Mouse (Mus musculus): ENCODE data around the gene Hbb-bh1.
"Not testable (repeated sequence)": the region's sequence is repeated elsewhere in the genome, so short reads cannot be mapped to it uniquely, and the experiment has no call there.

Gene Hbb-bh1

DNA sequence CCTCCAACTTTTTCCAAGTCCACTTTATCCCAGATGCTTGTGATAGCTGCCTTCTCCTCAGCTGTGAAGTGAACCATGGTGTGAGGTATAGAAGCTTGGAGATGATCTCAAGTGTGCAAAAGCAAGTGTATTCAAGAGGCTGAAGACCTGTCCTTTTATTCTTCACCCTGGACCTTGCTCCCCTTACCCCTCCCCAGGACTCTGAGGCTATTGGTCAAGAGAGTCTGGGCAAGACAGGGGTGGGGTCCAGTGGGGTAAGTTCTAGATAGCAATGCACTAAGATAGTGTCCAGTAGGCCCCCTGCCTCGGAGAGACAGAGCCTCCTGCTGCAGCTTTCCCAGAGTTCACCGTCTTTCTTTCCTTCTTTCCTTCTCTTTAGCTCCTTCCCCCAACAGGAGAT, at the start of gene Hbb-bh1:
Gene Hbb-bh1 (minus strand): TSS at position 131 of the 400 bp plus-strand sequence.
- no peak for DNase-seq

GRCm38 (mm10) chr7:103886152-103886551, 43.2 kb upstream of the Hbb-bh1 start, which contains the start of gene Olfr66:
TSS of gene Olfr66 (minus strand) at chr7:103886252.
- DNase-seq = no peak

DNA sequence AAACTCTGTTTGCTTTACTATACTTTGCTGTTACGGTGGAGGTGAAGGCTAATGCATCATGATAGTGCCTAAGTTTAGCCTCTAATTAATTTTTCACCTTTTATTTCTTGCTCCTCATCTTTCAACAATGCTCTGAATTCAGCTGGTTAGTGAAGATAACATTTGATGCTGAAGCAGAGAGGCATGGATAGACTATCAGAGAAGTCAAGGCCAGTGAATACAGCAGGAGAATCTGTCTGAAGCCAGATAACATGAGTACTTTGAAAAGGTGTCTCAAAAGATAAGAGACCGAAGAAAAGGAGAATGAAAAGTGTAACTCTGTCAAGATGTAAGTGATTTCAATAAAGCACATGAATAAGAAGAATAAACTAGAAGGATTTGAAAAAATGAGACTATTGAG, 34.1 kb upstream of the Hbb-bh1 start:
- DNase-seq = no peak

- no peak for DNase-seq
Measured at GRCm38 (mm10) chr7:103874451-103874850, 31.5 kb upstream of the Hbb-bh1 start.

- no peak for DNase-seq
Measured at GRCm38 (mm10) chr7:103873064-103873463, 30.1 kb upstream of the Hbb-bh1 start.

DNA sequence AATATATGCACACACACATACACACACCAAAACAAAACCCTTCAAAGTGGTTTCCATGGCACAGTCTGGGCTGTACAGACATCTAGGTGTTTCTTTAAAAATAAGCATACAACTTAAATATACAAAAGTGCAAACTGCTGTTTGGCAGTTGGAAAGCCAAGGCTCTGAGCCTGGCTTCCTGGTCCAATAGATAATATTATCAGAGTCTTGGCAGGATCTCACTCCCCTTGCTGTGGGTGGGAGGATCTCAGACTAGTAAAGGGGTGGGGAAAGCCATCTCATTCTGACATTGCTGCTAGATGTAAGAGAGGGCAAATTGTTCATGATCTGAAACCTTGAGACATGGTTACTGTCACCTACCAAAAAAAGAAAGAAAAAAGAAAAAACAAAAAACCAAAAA, 27.7 kb upstream of the Hbb-bh1 start:
- no peak for DNase-seq

DNA sequence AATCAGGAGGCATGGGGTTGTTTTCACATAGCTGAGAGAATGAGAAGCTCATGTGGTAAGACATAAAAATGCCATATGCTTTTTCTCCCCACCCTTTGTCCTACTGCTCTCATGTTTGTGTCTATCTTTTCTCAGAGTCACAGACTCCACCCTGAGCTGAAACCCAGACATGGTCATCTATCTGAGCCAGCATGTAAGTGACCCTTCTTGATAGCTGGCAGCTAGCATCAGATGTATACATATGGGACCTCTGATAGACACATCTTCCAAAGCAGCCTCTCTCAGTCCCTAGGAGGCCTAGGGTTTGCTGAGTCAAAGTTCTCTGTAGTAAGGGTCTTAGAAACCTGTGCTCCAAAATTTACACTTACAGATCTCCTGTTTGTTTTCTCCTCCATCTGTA, 22.8 kb upstream of the Hbb-bh1 start:
- no peak for DNase-seq

DNA sequence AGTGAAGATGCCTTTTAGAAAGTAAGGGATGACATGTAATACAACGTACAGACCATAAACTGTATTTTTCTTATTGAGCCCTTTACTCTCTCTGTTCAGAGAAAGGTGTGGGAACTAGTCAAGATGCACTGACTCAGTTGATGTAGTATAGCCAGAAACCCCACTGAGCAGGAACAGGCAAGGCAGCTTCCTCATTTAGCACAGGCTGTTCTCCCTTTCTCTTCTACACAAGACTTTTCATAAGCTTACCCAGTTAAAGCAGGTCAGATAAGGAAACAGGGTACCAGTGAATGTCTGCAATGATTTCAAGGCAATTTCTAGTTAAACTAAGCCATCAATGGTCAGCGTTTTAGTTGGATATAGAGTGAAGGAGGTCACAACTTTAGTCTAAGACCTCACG, 18.6 kb upstream of the Hbb-bh1 start:
- DNase-seq = no peak

DNA sequence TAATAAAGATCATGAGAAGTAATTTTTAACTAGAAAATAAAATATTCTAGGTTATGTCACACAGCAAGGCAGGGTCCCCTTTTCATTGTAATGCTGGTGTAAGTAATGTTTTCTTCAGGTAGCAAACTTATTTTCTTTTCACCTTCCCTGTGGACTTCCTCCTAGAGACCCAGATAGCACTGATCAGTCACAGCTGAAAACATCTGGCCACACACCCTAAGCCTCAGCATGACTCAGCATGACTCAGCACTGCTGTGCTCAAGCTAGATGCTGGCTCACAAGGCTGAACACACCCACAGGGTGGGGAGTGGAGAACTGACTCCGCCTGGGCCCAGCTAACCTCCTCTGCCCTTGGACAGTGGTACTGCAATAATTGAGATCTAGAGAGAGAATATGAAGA, 17.9 kb upstream of the Hbb-bh1 start:
- no peak for DNase-seq

GRCm38 (mm10) chr7:103859076-103859475, 16.1 kb upstream of the Hbb-bh1 start:
- DNase-seq = no peak

DNA sequence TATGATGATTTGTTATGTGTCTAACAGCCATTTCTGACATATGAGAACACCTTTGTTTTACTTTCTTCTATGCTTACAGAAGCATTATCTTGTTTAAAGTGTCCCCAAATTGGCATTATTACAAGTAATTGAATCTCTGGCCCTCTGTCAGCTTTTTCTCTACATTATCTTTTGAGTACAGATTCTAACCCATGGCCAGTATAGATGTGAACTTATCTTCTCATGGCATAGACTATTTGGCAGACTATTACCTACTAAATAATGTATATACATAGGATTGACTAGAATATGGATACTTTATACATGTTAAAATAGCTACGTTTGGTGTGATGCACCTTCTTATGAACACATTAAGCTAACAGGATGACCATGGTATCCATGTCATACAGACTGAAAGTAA, 11.7 kb upstream of the Hbb-bh1 start:
- DNase-seq = no peak

- DNase-seq = no peak
Measured at GRCm38 (mm10) chr7:103853090-103853489, 10.1 kb upstream of the Hbb-bh1 start, which contains the start of gene Hbb-y. TSS of gene Hbb-y (minus strand) at chr7:103853216.

GRCm38 (mm10) chr7:103844525-103845325, 1.8 kb upstream of the Hbb-bh1 start:
- no peak for DNase-seq

- DNase-seq = no peak
Measured at GRCm38 (mm10) chr7:103840268-103840667, 2.7 kb downstream of the Hbb-bh1 start, which contains the start of gene Hbb-bh2. TSS of gene Hbb-bh2 (minus strand) at chr7:103840520.

- no peak for DNase-seq
Measured at GRCm38 (mm10) chr7:103827808-103828207, 15.2 kb downstream of the Hbb-bh1 start, which contains the start of gene Hbb-bs. TSS of gene Hbb-bs (minus strand) at chr7:103828096.

DNA sequence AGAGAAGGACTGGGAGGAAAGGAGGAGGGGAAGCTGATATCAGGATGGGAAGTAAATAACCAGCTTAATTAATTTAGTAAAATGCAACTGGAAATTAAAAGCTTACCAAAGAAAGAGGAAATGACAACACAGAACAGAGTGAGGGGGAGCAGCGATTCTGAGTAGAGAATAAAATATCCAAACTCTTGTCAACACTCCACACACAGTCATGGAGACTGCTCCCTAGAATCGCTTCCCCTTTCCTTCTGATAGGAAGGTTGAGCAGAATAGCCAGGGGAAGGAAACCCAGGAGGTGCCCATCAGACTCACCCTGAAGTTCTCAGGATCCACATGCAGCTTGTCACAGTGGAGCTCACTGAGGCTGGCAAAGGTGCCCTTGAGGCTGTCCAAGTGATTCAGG, 15.8 kb downstream of the Hbb-bh1 start:
- not testable (repeated sequence) for DNase-seq

DNA sequence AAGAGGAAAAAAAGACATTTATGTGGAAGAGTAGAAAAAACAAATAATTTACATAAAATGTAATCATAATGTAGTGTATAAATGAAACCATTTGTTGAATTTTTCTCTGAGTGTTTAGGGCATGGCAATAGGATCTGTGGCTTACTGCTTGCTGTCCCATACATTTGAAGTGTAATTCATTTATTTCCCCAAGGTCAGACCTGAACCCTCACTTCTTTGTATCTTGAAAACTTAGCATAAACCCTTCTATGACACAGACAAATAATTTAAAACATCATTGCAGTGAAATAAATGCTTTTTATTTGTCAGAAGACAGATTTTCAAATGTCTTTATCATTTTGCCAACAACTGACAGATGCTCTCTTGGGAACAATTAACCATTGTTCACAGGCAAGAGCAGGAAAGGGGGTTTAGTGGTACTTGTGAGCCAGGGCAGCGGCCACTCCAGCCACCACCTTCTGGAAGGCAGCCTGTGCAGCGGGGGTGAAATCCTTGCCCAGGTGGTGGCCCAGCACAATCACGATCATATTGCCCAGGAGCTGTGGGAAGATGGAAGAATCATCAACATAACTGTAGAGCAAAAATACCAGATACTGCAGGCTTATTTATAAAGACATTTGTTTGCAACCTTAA, 16.6 kb downstream of the Hbb-bh1 start:
- no peak for DNase-seq

GRCm38 (mm10) chr7:103825536-103826254, 17.3 kb downstream of the Hbb-bh1 start:
- no peak for DNase-seq

DNA sequence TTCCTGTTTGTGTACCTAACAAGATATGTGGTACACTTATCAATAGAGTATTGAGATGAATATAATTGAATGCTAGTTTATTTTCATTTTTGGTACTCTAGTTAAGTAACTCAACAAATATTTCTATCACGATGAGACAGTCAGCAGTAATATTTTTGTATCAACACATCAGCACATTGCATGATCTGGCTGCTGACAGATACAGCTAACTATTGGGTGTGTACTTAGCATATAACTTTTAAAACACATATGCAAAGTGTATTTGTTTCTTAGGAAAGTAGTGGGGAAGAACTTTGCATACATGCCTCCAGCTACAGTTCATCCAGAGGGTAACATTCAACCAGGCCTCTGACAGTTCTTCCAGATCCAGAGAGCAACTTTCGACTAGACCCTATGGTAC, 18.4 kb downstream of the Hbb-bh1 start:
- DNase-seq = no peak

- not testable (repeated sequence) for DNase-seq
Measured at GRCm38 (mm10) chr7:103815085-103815484, 27.9 kb downstream of the Hbb-bh1 start.

DNA sequence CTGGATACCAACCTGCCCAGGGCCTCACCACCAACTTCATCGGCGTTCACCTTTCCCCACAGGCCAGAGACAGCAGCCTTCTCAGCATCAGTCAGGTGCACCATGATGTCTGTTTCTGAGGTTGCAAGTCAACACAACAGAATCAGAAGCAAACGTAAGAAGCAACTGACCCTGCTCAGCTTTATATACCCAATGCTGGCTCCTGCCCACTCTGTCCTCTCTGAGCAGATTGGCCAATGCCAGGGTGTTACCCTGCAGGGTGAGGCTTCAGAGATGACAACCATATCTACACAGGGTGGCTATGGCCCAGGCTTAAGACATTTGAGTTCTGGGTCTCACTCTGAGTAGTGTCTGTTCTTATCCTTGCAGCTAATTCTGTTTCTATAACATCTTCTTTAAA, 29.2 kb downstream of the Hbb-bh1 start, which contains the start of gene Hbb-bt:
Gene Hbb-bt (minus strand): TSS at position 231 of the 400 bp plus-strand sequence.
- DNase-seq = no peak

DNA sequence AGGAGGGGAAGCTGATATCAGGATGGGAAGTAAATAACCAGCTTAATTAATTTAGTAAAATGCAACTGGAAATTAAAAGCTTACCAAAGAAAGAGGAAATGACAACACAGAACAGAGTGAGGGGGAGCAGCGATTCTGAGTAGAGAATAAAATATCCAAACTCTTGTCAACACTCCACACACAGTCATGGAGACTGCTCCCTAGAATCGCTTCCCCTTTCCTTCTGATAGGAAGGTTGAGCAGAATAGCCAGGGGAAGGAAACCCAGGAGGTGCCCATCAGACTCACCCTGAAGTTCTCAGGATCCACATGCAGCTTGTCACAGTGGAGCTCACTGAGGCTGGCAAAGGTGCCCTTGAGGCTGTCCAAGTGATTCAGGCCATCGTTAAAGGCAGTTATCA, 29.8 kb downstream of the Hbb-bh1 start:
- not testable (repeated sequence) for DNase-seq

DNA sequence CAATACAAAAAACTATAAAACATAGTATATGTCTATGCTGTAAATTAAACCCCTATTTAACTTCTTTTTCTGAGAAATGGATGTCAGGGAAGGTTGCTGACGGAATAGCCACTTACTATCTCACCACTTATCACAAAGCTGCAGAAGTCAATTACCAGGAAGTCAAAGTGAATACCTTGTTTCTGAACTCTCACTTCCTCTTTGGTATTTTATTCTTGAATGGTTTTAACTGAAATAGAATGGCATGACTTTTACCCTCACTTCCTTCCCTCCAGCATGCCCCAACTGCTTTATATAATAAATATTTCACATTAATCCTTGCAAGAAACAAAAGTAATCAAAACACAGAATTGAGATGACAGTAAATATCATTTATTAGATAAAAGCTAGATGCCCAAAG, 30.8 kb downstream of the Hbb-bh1 start:
- DNase-seq = no peak
